Mouse (Mus musculus) kidney, adult 2 months (tissue): ENCODE data around the gene Ell2.

ENCODE experiments used
- CTCF ChIP-seq: fragments of 200-500 bp; conservative IDR thresholded peaks from 2 replicates; pipeline ENCODE4 v1.5.1; 2011; ENCODE audit warnings: low read depth, mild to moderate bottlenecking, control low read depth, low read length, moderate library complexity, mixed read lengths; ENCODE audit not compliant: insufficient read depth, insufficient read length
- POLR2A ChIP-seq: fragments of 200-500 bp; IDR thresholded peaks from one replicate; pipeline ENCODE4 v1.6.1; 2011; ENCODE audit warnings: low read depth, low read length, control low read depth

DNA sequence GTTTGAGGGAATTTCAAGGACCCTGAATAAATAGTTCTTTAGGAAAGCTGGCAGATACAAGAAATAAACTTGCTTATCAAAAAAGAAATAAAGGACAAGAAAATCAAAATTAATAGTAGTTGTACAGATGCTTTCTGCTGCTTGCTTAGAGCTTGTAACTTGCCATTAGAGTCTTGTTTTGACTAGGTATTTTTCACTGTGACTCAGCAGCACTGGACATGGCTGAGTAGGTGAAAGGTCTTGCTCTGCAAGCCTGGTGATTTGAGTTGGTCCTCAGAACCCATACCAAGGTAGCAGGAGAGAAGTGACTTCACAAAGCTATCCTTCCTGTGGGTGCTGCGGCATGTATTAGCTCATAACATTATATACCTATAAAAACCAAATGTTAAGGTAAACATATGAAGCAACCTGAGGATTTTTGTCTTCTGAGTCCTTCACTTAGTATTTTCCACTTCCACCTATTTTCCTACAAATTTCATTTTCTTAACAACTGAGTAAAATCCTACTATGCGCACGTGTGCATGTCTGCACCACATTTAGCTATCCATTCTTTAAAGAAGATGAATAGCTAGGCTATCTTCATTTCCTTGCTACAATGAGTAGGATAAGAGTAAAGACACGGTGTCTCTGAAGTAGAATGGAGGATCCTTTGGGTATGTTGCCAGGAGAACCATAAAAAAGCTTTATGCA is 54.4 kb downstream of the Ell2 start:
- TF ChIP-seq POLR2A (no peak), CTCF (no peak)
